ENCODE assay signal across 13 mouse cellular contexts in genomic region chr17:30348031-30348430, GRCm38 (mm10).
DNase-seq lines count a peak whose midpoint lies in the region; ATAC-seq and TF ChIP-seq lines count a peak whose summit lies in the region.
"Had no signal": no experiment of that assay in that cellular context is flagged by ENCODE, and none has a peak within 500 bp of the region (broad histone marks: within the 10 kb centered on the region; RNA-seq: fewer than 3 reads in every experiment).

No protein-coding gene starts in this region.

- H3K27ac ChIP-seq in layer of hippocampus, adult 2 months: peak overlapping the region; percentile 47
- H3K27ac ChIP-seq in embryonic facial prominence, embryonic 10.5 days (replicated peaks): peak overlapping the region; percentile 40; the same call in 1 of the 2 replicates
- H3K27ac ChIP-seq in hindbrain, postnatal 0 days: peak overlapping the region; percentile 26; the same call in 1 of the 2 replicates
- peak overlapping the region; percentile 58 for H3K27ac ChIP-seq in midbrain, embryonic 16.5 days (ENCODE audit: low read length)
- H3K27ac ChIP-seq: limb, embryonic 12.5 days had no signal

- no peaks in the 10 kb centered on the region for H3K27me3 ChIP-seq in embryonic facial prominence, embryonic 10.5 days (replicated peaks; ENCODE audit: low read depth, poor library complexity, severe bottlenecking)
- H3K27me3 ChIP-seq in hindbrain, postnatal 0 days (ENCODE audit: insufficient read depth, low read length): no peaks in the 10 kb centered on the region
- H3K27me3 ChIP-seq in midbrain, embryonic 16.5 days (ENCODE audit: control insufficient read depth, insufficient read depth, low read depth, low read length): no peaks in the 10 kb centered on the region
- H3K27me3 ChIP-seq: CH12.LX had no signal

- H3K9me3 ChIP-seq in embryonic facial prominence, embryonic 10.5 days: no peaks in the 10 kb centered on the region
- H3K9me3 ChIP-seq in hindbrain, postnatal 0 days (ENCODE audit: low read length): no peaks in the 10 kb centered on the region
- no peaks in the 10 kb centered on the region for H3K9me3 ChIP-seq in midbrain, embryonic 16.5 days (replicated peaks; ENCODE audit: control insufficient read depth, low read length, poor library complexity, severe bottlenecking)
- H3K9me3 ChIP-seq: limb, embryonic 12.5 days had no signal

- no peak for DNase-seq in layer of hippocampus, adult 2 months (ENCODE audit: low spot score in 2 of 2)
- no peak for DNase-seq in layer of hippocampus, postnatal 10 days (ENCODE audit: low spot score in 2 of 2)
- no peak for DNase-seq in embryonic facial prominence, embryonic 10.5 days (ENCODE audit: low spot score)
- DNase-seq in hindbrain, postnatal 0 days (ENCODE audit: low spot score): peak; percentile 37
- no peak for DNase-seq in spleen, postnatal 14 days (ENCODE audit: low spot score in 2 of 2)
- no peak for DNase-seq in urinary bladder, postnatal 14 days (ENCODE audit: low spot score)
- no peak for DNase-seq in B cell, adult 2 months
- DNase-seq: adrenal gland, postnatal 10 days; lung, postnatal 14 days; thymus, adult 18-20 months had no signal

- no peaks in the 10 kb centered on the region for H3K36me3 ChIP-seq in embryonic facial prominence, embryonic 10.5 days (replicated peaks)
- no peaks in the 10 kb centered on the region for H3K36me3 ChIP-seq in hindbrain, postnatal 0 days (ENCODE audit: insufficient read depth, low read length)
- H3K36me3 ChIP-seq in midbrain, embryonic 16.5 days (ENCODE audit: control insufficient read depth, insufficient read depth, low read length): no peaks in the 10 kb centered on the region
- H3K36me3 ChIP-seq: limb, embryonic 12.5 days had no signal

- no peak overlapping the region for H3K4me3 ChIP-seq in layer of hippocampus, adult 2 months
- H3K4me3 ChIP-seq in embryonic facial prominence, embryonic 10.5 days: no peak overlapping the region
- no peak overlapping the region for H3K4me3 ChIP-seq in hindbrain, postnatal 0 days (ENCODE audit: low read length)
- H3K4me3 ChIP-seq in midbrain, embryonic 16.5 days (ENCODE audit: low read depth, low read length): no peak overlapping the region
- H3K4me3 ChIP-seq: limb, embryonic 12.5 days had no signal

- H3K4me2 ChIP-seq in hindbrain, postnatal 0 days (ENCODE audit: low read depth, low read length): no peak overlapping the region
- no peak overlapping the region for H3K4me2 ChIP-seq in midbrain, embryonic 16.5 days (ENCODE audit: low read length)
- H3K4me2 ChIP-seq: limb, embryonic 12.5 days had no signal

- no peak overlapping the region for H3K9ac ChIP-seq in hindbrain, postnatal 0 days (replicated peaks; ENCODE audit: low read length)
- H3K9ac ChIP-seq in midbrain, embryonic 16.5 days (ENCODE audit: low read depth, low read length): no peak overlapping the region
- H3K9ac ChIP-seq: limb, embryonic 12.5 days had no signal

- peak; percentile 30; the same call in 1 of the 2 replicates for TF ChIP-seq CTCF in layer of hippocampus, adult 2 months (conservative IDR thresholded peaks at IDR 0.05)
- TF ChIP-seq CTCF in hindbrain, postnatal 0 days (IDR thresholded peaks at IDR 0.05; ENCODE audit: low read depth): peak; percentile 38

- peaks cover 31% of the 10 kb centered on the region for H3K4me1 ChIP-seq in embryonic facial prominence, embryonic 10.5 days
- peaks cover 18% of the 10 kb centered on the region; the same call in 1 of the 2 replicates for H3K4me1 ChIP-seq in hindbrain, postnatal 0 days (ENCODE audit: insufficient read depth, low read length)
- peaks cover 29% of the 10 kb centered on the region for H3K4me1 ChIP-seq in midbrain, embryonic 16.5 days (ENCODE audit: control insufficient read depth, insufficient read depth, low read length)

- WGBS in embryonic facial prominence, embryonic 10.5 days: 67% methylated on average over 2 of the region's 2 CpGs
- WGBS in hindbrain, postnatal 0 days: 67% methylated on average over 2 of the region's 2 CpGs
- 62% methylated on average over 2 of the region's 2 CpGs for WGBS in midbrain, embryonic 16.5 days

- ATAC-seq in hindbrain, postnatal 0 days: no peak
- ATAC-seq in midbrain, embryonic 16.5 days: no peak
